Mouse (Mus musculus) hindbrain, embryonic 13.5 days (tissue): ENCODE measurements at regions not wholly inside any gene's neighbourhood (a gene's known extent, or its start where the extent isn't known, plus 50 kb on each side); places are given as distances from the start of the nearest gene placed in this dataset.

Experiments used
- ATAC-seq: fragments of 200-750 bp; cut with Nextera tagmentation; 2 replicates; pipeline ENCODE4 v1.8.0; 2017; ENCODE audit warnings: moderate TSS enrichment; ENCODE audit not compliant: low FRiP score
- H3K27ac ChIP-seq: fragments of 300-500 bp; sonication (generic); 2 replicates; pipeline ENCODE4 v1.5.1; 2015; ENCODE audit warnings: inconsistent platforms, mild to moderate bottlenecking, moderate library complexity
- H3K27me3 ChIP-seq: fragments of 300-500 bp; sonication (generic); 2 replicates; pipeline ENCODE4 v1.6.1; 2015; ENCODE audit warnings: mild to moderate bottlenecking, inconsistent platforms
- H3K36me3 ChIP-seq: fragments of 300-500 bp; sonication (generic); 2 replicates; pipeline ENCODE4 v1.6.1; 2015; ENCODE audit warnings: mild to moderate bottlenecking, inconsistent platforms
- H3K4me1 ChIP-seq: fragments of 300-500 bp; sonication (generic); replicated peaks from 2 replicates; pipeline ENCODE4 v1.6.1; 2015; ENCODE audit warnings: inconsistent platforms
- H3K4me2 ChIP-seq: fragments of 300-500 bp; sonication (generic); 2 replicates; pipeline ENCODE4 v1.6.1; 2015; ENCODE audit warnings: inconsistent platforms, mild to moderate bottlenecking, moderate library complexity
- H3K4me3 ChIP-seq: fragments of 300-500 bp; sonication (generic); 2 replicates; pipeline ENCODE4 v1.5.1; 2015; ENCODE audit warnings: mild to moderate bottlenecking, inconsistent platforms
- H3K9ac ChIP-seq: fragments of 300-500 bp; sonication (generic); 2 replicates; pipeline ENCODE4 v1.6.1; 2015; ENCODE audit warnings: mild to moderate bottlenecking, inconsistent platforms
- H3K9me3 ChIP-seq: fragments of 300-500 bp; sonication (generic); 2 replicates; pipeline ENCODE4 v1.6.1; 2016; ENCODE audit warnings: inconsistent platforms
- WGBS: fragments of 180-500 bp; shearing (Covaris S2); methylation state at CpG from one replicate; pipeline ENCODE4 v1.1.7; 2015; 5-methylcytosine and 5-hydroxymethylcytosine counted together

GRCm38 (mm10) chr9:91958421-91958820 lies 234.3 kb upstream of the Plscr5 start:
- Histone ChIP-seq H3K9ac (no peak overlapping the region), H3K4me1 (no peaks in the 10 kb centered on the region), H3K27ac (no peak overlapping the region), H3K4me2 (no peak overlapping the region), H3K36me3 (no peaks in the 10 kb centered on the region), H3K4me3 (no peak overlapping the region), H3K9me3 (no peaks in the 10 kb centered on the region), H3K27me3 (no peaks in the 10 kb centered on the region)
- ATAC-seq = no peak
- 63% methylated on average over 3 of the region's 3 CpGs for WGBS

GRCm38 (mm10) chr9:91957061-91957460 lies 235.7 kb upstream of the Plscr5 start:
- no peak for ATAC-seq
- 92% methylated on average over 3 of the region's 3 CpGs for WGBS
- no peak overlapping the region for H3K27ac ChIP-seq
- no peaks in the 10 kb centered on the region for H3K4me1 ChIP-seq
- H3K9me3 ChIP-seq = no peaks in the 10 kb centered on the region
- H3K4me2 ChIP-seq = no peak overlapping the region
- H3K36me3 ChIP-seq = no peaks in the 10 kb centered on the region
- no peak overlapping the region for H3K9ac ChIP-seq
- no peak overlapping the region for H3K4me3 ChIP-seq
- H3K27me3 ChIP-seq = no peaks in the 10 kb centered on the region

- no peaks in the 10 kb centered on the region for H3K4me1 ChIP-seq
- no peaks in the 10 kb centered on the region for H3K27me3 ChIP-seq
Measured at GRCm38 (mm10) chr9:91948746-91949145, 244.0 kb upstream of the Plscr5 start.

GRCm38 (mm10) chr9:91942001-91942400 lies 250.7 kb upstream of the Plscr5 start:
- Histone ChIP-seq H3K4me3 (no peak overlapping the region), H3K9me3 (no peaks in the 10 kb centered on the region), H3K36me3 (no peaks in the 10 kb centered on the region), H3K27ac (no peak overlapping the region), H3K27me3 (no peaks in the 10 kb centered on the region), H3K4me2 (no peak overlapping the region), H3K9ac (no peak overlapping the region), H3K4me1 (no peaks in the 10 kb centered on the region)
- WGBS = 41% methylated on average over 1 of the region's 1 CpGs
- ATAC-seq = no peak

More at GRCm38 (mm10) chr9:91948746-91949145, 244.0 kb upstream of the Plscr5 start:
- Histone ChIP-seq H3K9me3 (no peaks in the 10 kb centered on the region), H3K4me2 (no peak overlapping the region), H3K27ac (no peak overlapping the region), H3K9ac (no peak overlapping the region), H3K4me3 (no peak overlapping the region), H3K36me3 (no peaks in the 10 kb centered on the region)
- WGBS = 79% methylated on average over 1 of the region's 1 CpGs
- ATAC-seq = no peak

GRCm38 (mm10) chr9:91938729-91939128 lies 254.0 kb upstream of the Plscr5 start:
- no peaks in the 10 kb centered on the region for H3K36me3 ChIP-seq
- no peaks in the 10 kb centered on the region for H3K9me3 ChIP-seq
- H3K4me3 ChIP-seq = no peak overlapping the region
- H3K9ac ChIP-seq = no peak overlapping the region
- ATAC-seq = no peak
- no peaks in the 10 kb centered on the region for H3K4me1 ChIP-seq
- H3K4me2 ChIP-seq = no peak overlapping the region
- H3K27me3 ChIP-seq = no peaks in the 10 kb centered on the region
- H3K27ac ChIP-seq = no peak overlapping the region
- WGBS = 67% methylated on average over 4 of the region's 4 CpGs

GRCm38 (mm10) chr9:91904066-91904465 lies 288.7 kb upstream of the Plscr5 start:
- Histone ChIP-seq H3K4me1 (no peaks in the 10 kb centered on the region), H3K9ac (no peak overlapping the region), H3K27me3 (no peaks in the 10 kb centered on the region), H3K4me3 (no peak overlapping the region), H3K36me3 (no peaks in the 10 kb centered on the region), H3K9me3 (no peaks in the 10 kb centered on the region), H3K4me2 (no peak overlapping the region), H3K27ac (no peak overlapping the region)
- 79% methylated on average over 5 of the region's 5 CpGs for WGBS
- ATAC-seq = no peak

GRCm38 (mm10) chr9:91900956-91901355 lies 291.8 kb upstream of the Plscr5 start:
- Histone ChIP-seq H3K9ac (no peak overlapping the region), H3K4me3 (no peak overlapping the region), H3K27me3 (no peaks in the 10 kb centered on the region), H3K4me2 (no peak overlapping the region), H3K36me3 (no peaks in the 10 kb centered on the region), H3K27ac (no peak overlapping the region), H3K4me1 (no peaks in the 10 kb centered on the region), H3K9me3 (no peaks in the 10 kb centered on the region)
- no peak for ATAC-seq

GRCm38 (mm10) chr9:91876823-91877222 lies 315.9 kb upstream of the Plscr5 start:
- no peak overlapping the region for H3K9ac ChIP-seq
- 82% methylated on average over 1 of the region's 1 CpGs for WGBS
- no peak overlapping the region for H3K27ac ChIP-seq
- H3K27me3 ChIP-seq = no peaks in the 10 kb centered on the region
- H3K4me2 ChIP-seq = no peak overlapping the region
- H3K4me3 ChIP-seq = no peak overlapping the region
- H3K36me3 ChIP-seq = no peaks in the 10 kb centered on the region
- ATAC-seq = no peak
- H3K4me1 ChIP-seq = no peaks in the 10 kb centered on the region
- no peaks in the 10 kb centered on the region for H3K9me3 ChIP-seq

- Histone ChIP-seq H3K4me2 (no peak overlapping the region), H3K9ac (no peak overlapping the region)
- 65% methylated on average over 3 of the region's 3 CpGs for WGBS
Measured at GRCm38 (mm10) chr9:91831556-91831955, 361.2 kb upstream of the Plscr5 start.

GRCm38 (mm10) chr9:91823733-91824487 lies 368.8 kb upstream of the Plscr5 start:
- Histone ChIP-seq H3K9me3 (no peaks in the 10 kb centered on the region), H3K9ac (no peak overlapping the region), H3K27me3 (no peaks in the 10 kb centered on the region), H3K36me3 (no peaks in the 10 kb centered on the region), H3K4me1 (no peaks in the 10 kb centered on the region), H3K4me2 (no peak overlapping the region), H3K27ac (no peak overlapping the region), H3K4me3 (no peak overlapping the region)
- 85% methylated on average over 1 of the region's 1 CpGs for WGBS
- no peak for ATAC-seq

More at GRCm38 (mm10) chr9:91831556-91831955, 361.2 kb upstream of the Plscr5 start:
- no peaks in the 10 kb centered on the region for H3K9me3 ChIP-seq
- no peak for ATAC-seq
- no peaks in the 10 kb centered on the region for H3K36me3 ChIP-seq
- H3K4me3 ChIP-seq = no peak overlapping the region
- no peaks in the 10 kb centered on the region for H3K27me3 ChIP-seq
- H3K27ac ChIP-seq = no peak overlapping the region
- H3K4me1 ChIP-seq = no peaks in the 10 kb centered on the region

- 58% methylated on average over 13 of the region's 13 CpGs for WGBS
- peak; percentile 72 for ATAC-seq
- no peak overlapping the region for H3K4me2 ChIP-seq
Measured at GRCm38 (mm10) chr9:91818616-91819328, 374.0 kb upstream of the Plscr5 start.

GRCm38 (mm10) chr9:91803372-91803961 lies 389.3 kb upstream of the Plscr5 start:
- no peaks in the 10 kb centered on the region for H3K9me3 ChIP-seq
- 90% methylated on average over 3 of the region's 3 CpGs for WGBS
- no peak overlapping the region for H3K27ac ChIP-seq
- no peak overlapping the region for H3K4me2 ChIP-seq
- no peaks in the 10 kb centered on the region for H3K27me3 ChIP-seq
- H3K36me3 ChIP-seq = no peaks in the 10 kb centered on the region
- H3K4me1 ChIP-seq = no peaks in the 10 kb centered on the region
- ATAC-seq = no peak
- H3K9ac ChIP-seq = no peak overlapping the region
- no peak overlapping the region for H3K4me3 ChIP-seq

More at GRCm38 (mm10) chr9:91818616-91819328, 374.0 kb upstream of the Plscr5 start:
- no peaks in the 10 kb centered on the region for H3K9me3 ChIP-seq
- H3K9ac ChIP-seq = no peak overlapping the region
- H3K27me3 ChIP-seq = no peaks in the 10 kb centered on the region
- H3K36me3 ChIP-seq = no peaks in the 10 kb centered on the region
- no peaks in the 10 kb centered on the region for H3K4me1 ChIP-seq
- no peak overlapping the region for H3K4me3 ChIP-seq
- H3K27ac ChIP-seq = no peak overlapping the region
